Mouse (Mus musculus): ENCODE data around the gene Glipr2. TPM values are rescaled to one million over a fixed set of nuclear protein-coding genes. Genes with fewer than 3 reads are reported as not detected.
A peak's percentile ranks its signal among the peaks of the same experiment; 100 is the strongest.

Glipr2 gene
- 2.9 and 4.3 TPM in 2 replicates for polyA plus RNA-seq (2012; ENCODE audit: insufficient read depth, insufficient read length, missing spikeins)

GRCm38 (mm10) chr4:43957292-43957845, at the start of gene Glipr2:
Gene Glipr2, plus strand, starts transcription at chr4:43957401.
- H3K4me1 ChIP-seq (ENCODE audit: control insufficient read depth, insufficient read depth, insufficient read length, low read length) = no peaks in the 10 kb centered on the region; the same call in 1 of the 2 replicates
- peak within 1 kb of the TSS; percentile 61 for H3K4me3 ChIP-seq (ENCODE audit: insufficient read depth, low read depth, low read length)
- H3K27ac ChIP-seq (replicated peaks; ENCODE audit: low read depth, low read length) = peak within 1 kb of the TSS; percentile 14

GRCm38 (mm10) chr4:43918221-43918620, 39.0 kb upstream of the Glipr2 start:
- Histone ChIP-seq H3K27ac (replicated peaks; ENCODE audit: low read depth, low read length) (no peak overlapping the region), H3K4me3 (ENCODE audit: insufficient read depth, low read depth, low read length) (no peak overlapping the region), H3K4me1 (ENCODE audit: control insufficient read depth, insufficient read depth, insufficient read length, low read length) (no peaks in the 10 kb centered on the region)

DNA sequence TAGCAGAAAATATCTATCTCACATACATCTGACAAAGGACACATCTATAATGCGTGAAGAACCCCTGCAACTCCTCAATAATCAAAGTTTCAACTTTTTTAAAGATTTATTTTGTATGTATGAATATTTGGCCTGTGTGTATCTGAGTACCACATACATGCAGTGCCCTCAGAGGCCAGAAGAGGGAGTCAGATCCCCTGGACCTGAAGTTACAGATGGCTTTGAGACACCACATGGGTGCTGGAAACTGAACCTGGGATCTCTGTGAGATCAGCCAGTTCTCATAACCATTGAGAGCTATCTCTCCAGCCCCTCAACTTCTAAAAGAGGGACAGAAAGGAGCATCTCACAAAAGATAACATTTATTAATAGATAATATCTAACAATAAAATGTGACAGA, 36.6 kb upstream of the Glipr2 start:
- H3K27ac ChIP-seq (replicated peaks; ENCODE audit: low read depth, low read length) = no peak overlapping the region
- no peak overlapping the region for H3K4me3 ChIP-seq (ENCODE audit: insufficient read depth, low read depth, low read length)
- no peaks in the 10 kb centered on the region for H3K4me1 ChIP-seq (ENCODE audit: control insufficient read depth, insufficient read depth, insufficient read length, low read length)

DNA sequence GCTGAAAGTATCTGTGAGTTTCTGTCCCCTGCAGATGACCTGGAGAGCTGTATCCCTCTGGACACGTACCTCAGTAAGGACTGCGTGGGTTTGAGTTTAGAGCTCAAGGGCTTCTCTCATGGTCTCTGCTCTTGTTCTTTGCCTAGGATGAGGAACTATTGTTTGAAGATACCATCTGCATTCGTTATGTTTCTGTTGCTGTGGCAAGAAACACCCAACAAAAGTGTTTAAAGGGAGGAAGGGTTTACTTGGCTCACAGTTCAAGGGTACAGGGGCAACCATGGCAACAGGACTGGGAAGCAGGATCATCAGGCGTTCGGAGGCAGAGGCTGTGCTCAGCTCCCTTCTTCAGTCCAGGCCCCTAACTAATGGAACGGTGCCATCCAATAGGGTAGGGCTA, 32.1 kb upstream of the Glipr2 start:
- Histone ChIP-seq H3K4me3 (ENCODE audit: insufficient read depth, low read depth, low read length) (no peak overlapping the region), H3K27ac (replicated peaks; ENCODE audit: low read depth, low read length) (no peak overlapping the region), H3K4me1 (ENCODE audit: control insufficient read depth, insufficient read depth, insufficient read length, low read length) (no peaks in the 10 kb centered on the region)

- H3K4me1 ChIP-seq (ENCODE audit: control insufficient read depth, insufficient read depth, insufficient read length, low read length) = no peaks in the 10 kb centered on the region
- H3K4me3 ChIP-seq (ENCODE audit: insufficient read depth, low read depth, low read length) = no peak overlapping the region
- H3K27ac ChIP-seq (replicated peaks; ENCODE audit: low read depth, low read length) = no peak overlapping the region
These were observed 31.4 kb upstream of the Glipr2 start for GRCm38 (mm10) chr4:43925779-43926178.

DNA sequence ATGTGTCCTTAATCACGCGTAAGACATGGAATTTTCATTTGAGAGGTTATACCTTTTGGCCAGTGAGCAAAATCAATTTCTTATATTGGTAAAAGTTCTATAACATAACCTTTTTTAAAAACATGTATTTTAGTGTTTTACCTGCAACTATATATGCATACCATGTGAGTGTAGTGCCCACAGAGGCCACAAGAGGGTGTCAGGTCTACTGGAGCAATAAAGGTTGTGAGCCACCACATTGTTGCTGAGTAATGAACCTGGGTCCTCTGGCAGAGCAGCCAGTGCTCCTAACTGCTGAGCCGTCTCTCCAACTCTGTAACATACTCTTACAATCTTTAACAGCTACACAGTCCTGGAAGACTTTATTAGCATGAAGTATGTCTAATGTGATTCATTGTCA, 29.4 kb upstream of the Glipr2 start:
- Histone ChIP-seq H3K4me1 (ENCODE audit: control insufficient read depth, insufficient read depth, insufficient read length, low read length) (no peaks in the 10 kb centered on the region), H3K27ac (replicated peaks; ENCODE audit: low read depth, low read length) (no peak overlapping the region), H3K4me3 (ENCODE audit: insufficient read depth, low read depth, low read length) (no peak overlapping the region)

DNA sequence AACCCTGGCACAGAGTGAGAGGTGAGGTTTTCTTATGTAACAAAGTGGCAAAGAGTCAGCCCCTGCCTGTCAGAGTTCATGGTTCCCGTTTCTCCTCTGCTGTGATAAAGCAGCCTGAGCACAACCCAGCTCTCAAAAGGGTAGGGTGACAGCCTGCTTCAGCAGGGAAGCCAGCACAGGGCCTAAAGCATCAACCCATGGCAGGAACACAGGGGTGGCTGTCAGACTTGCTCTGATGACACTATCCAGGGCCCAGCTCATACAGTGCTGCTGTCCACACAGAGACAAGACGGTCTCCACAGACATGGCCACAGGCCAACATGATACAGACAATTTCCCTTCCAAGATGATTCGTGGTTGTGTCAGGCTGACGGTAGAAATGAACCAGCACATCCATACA, 25.3 kb upstream of the Glipr2 start:
- Histone ChIP-seq H3K27ac (replicated peaks; ENCODE audit: low read depth, low read length) (no peak overlapping the region), H3K4me3 (ENCODE audit: insufficient read depth, low read depth, low read length) (no peak overlapping the region), H3K4me1 (ENCODE audit: control insufficient read depth, insufficient read depth, insufficient read length, low read length) (no peaks in the 10 kb centered on the region)

DNA sequence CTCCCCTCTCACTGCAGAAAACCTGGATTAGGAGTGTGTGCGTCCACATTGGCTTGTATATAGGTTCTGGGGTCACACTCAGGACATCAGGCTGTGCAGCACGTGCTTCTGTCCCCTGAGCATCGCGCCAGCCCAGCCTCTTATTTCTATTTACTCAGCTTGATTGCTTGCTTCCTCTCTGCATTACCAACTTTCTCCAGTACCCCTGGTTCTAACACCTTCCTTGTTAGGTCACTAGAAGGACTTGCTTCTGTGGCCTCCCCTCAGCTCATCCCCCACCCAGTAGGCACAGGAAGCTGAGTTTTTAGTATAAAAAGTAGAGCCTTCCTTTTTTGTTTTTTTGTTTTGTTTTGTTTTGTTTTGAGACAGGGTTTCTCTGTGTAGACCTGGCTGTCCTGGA, 21.0 kb upstream of the Glipr2 start:
- no peaks in the 10 kb centered on the region for H3K4me1 ChIP-seq (ENCODE audit: control insufficient read depth, insufficient read depth, insufficient read length, low read length)
- H3K27ac ChIP-seq (replicated peaks; ENCODE audit: low read depth, low read length) = no peak overlapping the region
- H3K4me3 ChIP-seq (ENCODE audit: insufficient read depth, low read depth, low read length) = no peak overlapping the region

DNA sequence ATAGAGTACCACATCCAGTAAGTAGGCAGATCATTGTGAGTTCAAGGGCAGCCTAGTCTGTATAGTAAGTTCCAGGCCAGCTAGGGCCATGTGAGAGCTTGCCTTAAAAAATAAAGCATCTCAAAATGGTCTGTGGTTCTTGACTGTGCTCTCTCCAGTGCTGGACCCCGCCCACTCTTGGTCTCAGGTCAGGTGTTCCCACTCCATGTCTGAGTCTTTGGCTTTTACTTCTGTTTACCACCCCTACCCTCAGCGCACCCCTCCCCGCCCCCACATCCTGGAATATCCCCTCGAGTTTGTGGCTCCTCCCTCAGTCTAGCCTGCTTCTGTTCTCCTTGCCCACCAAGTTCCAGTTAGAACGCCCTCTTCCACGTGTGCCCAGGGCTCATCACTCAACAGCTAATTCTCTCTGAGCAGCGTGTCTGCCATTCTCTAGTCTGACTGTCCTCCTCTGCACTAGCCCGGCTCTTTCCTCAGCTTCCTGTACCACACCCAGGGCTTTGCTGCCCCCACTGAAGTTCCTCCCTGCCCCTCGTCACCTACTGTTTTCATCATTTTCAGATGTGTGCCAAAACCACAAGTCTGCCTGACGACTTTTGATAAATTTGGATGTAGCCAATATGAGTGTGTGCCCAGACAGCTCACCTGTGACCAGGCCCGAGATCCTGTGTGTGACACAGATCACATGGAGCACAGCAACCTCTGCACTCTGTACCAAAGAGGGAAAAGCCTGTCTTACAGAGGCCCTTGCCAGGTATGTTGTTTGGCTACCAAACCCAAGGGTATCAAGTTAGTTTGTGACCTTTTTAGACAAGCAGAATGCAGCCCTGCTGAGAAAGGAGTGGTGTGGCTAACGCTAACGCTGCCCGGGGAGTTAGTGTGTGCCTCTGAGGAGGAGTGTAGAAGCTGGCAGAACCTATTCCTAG, 20.2 kb upstream of the Glipr2 start:
- H3K4me1 ChIP-seq (ENCODE audit: control insufficient read depth, insufficient read depth, insufficient read length, low read length) = no peaks in the 10 kb centered on the region
- no peak overlapping the region for H3K4me3 ChIP-seq (ENCODE audit: insufficient read depth, low read depth, low read length)
- no peak overlapping the region for H3K27ac ChIP-seq (replicated peaks; ENCODE audit: low read depth, low read length)

DNA sequence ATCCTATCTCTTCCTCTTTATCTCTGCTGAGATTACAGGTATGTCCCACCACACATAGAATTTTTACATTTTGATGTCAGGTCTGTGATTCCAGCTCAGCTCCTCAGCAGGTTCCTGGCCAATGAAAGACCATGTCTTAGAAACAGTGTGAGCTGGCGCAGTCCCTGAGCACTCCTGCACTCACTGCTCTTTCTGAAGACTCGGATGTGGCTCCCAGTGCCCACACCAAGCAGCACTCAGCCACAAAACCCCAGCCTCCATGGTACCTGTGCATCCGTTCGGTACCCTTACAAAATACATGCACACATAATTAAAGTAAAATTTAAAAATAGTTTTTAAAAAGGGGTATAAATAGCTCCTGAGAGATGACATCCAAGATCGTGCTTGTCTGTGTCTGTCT, 15.9 kb upstream of the Glipr2 start:
- Histone ChIP-seq H3K4me1 (ENCODE audit: control insufficient read depth, insufficient read depth, insufficient read length, low read length) (no peaks in the 10 kb centered on the region), H3K4me3 (ENCODE audit: insufficient read depth, low read depth, low read length) (no peak overlapping the region), H3K27ac (replicated peaks; ENCODE audit: low read depth, low read length) (no peak overlapping the region)

DNA sequence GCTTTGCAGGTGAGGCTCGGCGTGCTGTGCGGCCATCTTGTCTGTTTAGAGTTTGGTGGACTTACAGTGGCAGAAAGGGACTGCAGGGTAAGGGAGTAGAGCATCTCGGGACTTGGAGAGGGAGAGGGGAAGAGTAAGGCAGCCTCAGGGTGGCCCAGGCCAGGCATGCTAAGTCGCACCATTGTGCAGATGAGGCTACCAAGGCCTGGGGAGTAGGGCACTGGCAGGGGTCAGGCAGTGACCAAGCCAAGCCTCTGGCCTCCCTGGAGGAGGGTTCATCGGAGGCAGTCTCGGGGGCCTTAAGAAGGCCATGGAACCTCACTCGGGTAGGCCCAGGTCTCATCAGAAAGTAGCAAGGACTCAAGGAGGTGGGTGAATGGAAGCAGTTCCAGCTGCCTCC, 14.8 kb upstream of the Glipr2 start:
- Histone ChIP-seq H3K4me1 (ENCODE audit: control insufficient read depth, insufficient read depth, insufficient read length, low read length) (no peaks in the 10 kb centered on the region), H3K4me3 (ENCODE audit: insufficient read depth, low read depth, low read length) (no peak overlapping the region), H3K27ac (replicated peaks; ENCODE audit: low read depth, low read length) (no peak overlapping the region)

- H3K4me3 ChIP-seq (ENCODE audit: insufficient read depth, low read depth, low read length) = no peak overlapping the region
- H3K27ac ChIP-seq (replicated peaks; ENCODE audit: low read depth, low read length) = no peak overlapping the region
- no peaks in the 10 kb centered on the region for H3K4me1 ChIP-seq (ENCODE audit: control insufficient read depth, insufficient read depth, insufficient read length, low read length)
These were observed 9.6 kb upstream of the Glipr2 start for GRCm38 (mm10) chr4:43947571-43947970.

GRCm38 (mm10) chr4:43957846-43958461, 753 bp downstream of the Glipr2 start:
- Histone ChIP-seq H3K4me3 (ENCODE audit: insufficient read depth, low read depth, low read length) (peak overlapping the region; percentile 61), H3K4me1 (ENCODE audit: control insufficient read depth, insufficient read depth, insufficient read length, low read length) (no peaks in the 10 kb centered on the region; the same call in 1 of the 2 replicates), H3K27ac (replicated peaks; ENCODE audit: low read depth, low read length) (peak overlapping the region; percentile 14)

DNA sequence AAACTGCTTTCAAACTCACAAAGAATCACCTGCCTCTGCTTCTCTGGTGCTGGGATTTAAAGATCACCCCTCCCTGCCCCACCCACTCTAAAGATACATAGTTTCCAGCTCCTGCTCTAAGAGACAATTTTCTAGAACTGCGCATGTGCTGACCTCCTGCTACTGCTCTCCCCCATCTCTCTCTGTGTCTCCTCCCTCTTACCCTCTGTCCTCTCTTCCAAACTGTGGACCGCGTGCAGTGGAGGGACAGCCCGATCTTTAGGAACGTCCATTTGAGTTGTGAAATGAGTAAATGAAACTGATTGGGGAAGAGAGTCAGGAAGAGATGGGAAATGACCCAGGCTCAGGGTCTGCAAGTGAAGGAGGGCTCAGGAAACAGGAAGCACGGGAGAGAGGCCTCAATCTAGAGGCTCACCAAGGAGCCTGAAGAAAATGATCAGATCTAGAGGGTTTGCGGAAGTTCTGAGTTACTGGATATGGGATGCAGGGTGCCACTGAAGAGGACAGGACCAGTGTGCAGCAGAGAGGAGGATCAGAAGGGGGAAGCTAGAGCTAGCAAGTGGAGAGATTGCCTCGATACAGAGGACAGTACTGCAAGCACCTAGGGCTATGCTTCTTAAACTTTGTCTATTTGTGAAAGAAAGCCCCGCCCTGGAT, 2.5 kb downstream of the Glipr2 start:
- H3K4me3 ChIP-seq (ENCODE audit: insufficient read depth, low read depth, low read length) = no peak overlapping the region
- no peaks in the 10 kb centered on the region; the same call in 1 of the 2 replicates for H3K4me1 ChIP-seq (ENCODE audit: control insufficient read depth, insufficient read depth, insufficient read length, low read length)
- no peak overlapping the region for H3K27ac ChIP-seq (replicated peaks; ENCODE audit: low read depth, low read length)

- peaks cover 4% of the 10 kb centered on the region for H3K4me1 ChIP-seq (ENCODE audit: control insufficient read depth, insufficient read depth, insufficient read length, low read length)
- no peak overlapping the region for H3K27ac ChIP-seq (replicated peaks; ENCODE audit: low read depth, low read length)
- no peak overlapping the region for H3K4me3 ChIP-seq (ENCODE audit: insufficient read depth, low read depth, low read length)
These were observed 3.0 kb downstream of the Glipr2 start for GRCm38 (mm10) chr4:43960207-43960606.
